ENCODE assay signal across 24 mouse cellular contexts in genomic region chr9:122096822-122097511, GRCm38 (mm10). TPM values are rescaled to one million over a fixed set of nuclear protein-coding genes. Genes with fewer than 3 reads are reported as not detected.
A peak's percentile ranks its signal among the peaks of the same experiment; 100 is the strongest.
DNase-seq lines count a peak whose midpoint lies in the region; ATAC-seq and TF ChIP-seq lines count a peak whose summit lies in the region.
"Had no signal": no experiment of that assay in that cellular context is flagged by ENCODE, and none has a peak within 500 bp of the region (broad histone marks: within the 10 kb centered on the region; RNA-seq: fewer than 3 reads in every experiment).

No protein-coding gene starts in this region.

- in situ Hi-C loops in CH12.LX (cut with MboI; ENCODE audit: low pct_ligation_motif_present, low pct_unique_long_range_greater_than_20kb, low sequenced_read_pairs), result loop anchor here (10.0 kb wide), 1 partner anchor 62 kb away; no protein-coding TSS in a partner anchor

- no peak for TF ChIP-seq POLR2A in CH12.LX (IDR thresholded peaks at IDR 0.05; ENCODE audit: low read depth, low read length)

- no peak for TF ChIP-seq RAD21 in CH12.LX (IDR thresholded peaks at IDR 0.05; ENCODE audit: low read depth, low read length)

- no peaks in the 10 kb centered on the region for H3K36me3 ChIP-seq in CH12.LX (replicated peaks in 1 of 2; ENCODE audit: control insufficient read depth in 1 of 2, insufficient read depth in 1 of 2, low read length in 1 of 2)
- H3K36me3 ChIP-seq: embryonic facial prominence, embryonic 12.5 days; forebrain, embryonic 15.5 days had no signal

- no peak for DNase-seq in gastrocnemius, adult 2 months
- no peak for DNase-seq in gastrocnemius, adult 8-10 months (ENCODE audit: low spot score in 2 of 2)
- DNase-seq in 416B (ENCODE audit: low read depth) (peak; percentile 40), CH12.LX (ENCODE audit: extremely low read depth) (no peak)
- DNase-seq in cerebellum, adult 9-10 months, result no peak
- no peak for DNase-seq in ovary, postnatal 14 days (ENCODE audit: low spot score)
- DNase-seq in layer of hippocampus, adult 9-10 months (ENCODE audit: low spot score), result no peak
- DNase-seq: adrenal gland, adult 8-10 months; adrenal gland, postnatal 14 days; adrenal gland, postnatal 36 days; cerebellum, adult 11-12 months; cerebellum, adult 2 months; cerebellum, adult 9-11 months; cerebellum, postnatal 14 days; cerebellum, postnatal 36 days; embryo, embryonic 11 days; forebrain, postnatal 0 days had no signal

- H3K9me3 ChIP-seq in CH12.LX (replicated peaks; ENCODE audit: low read length), result no peaks in the 10 kb centered on the region
- H3K9me3 ChIP-seq: embryonic facial prominence, embryonic 12.5 days; forebrain, embryonic 13.5 days; forebrain, embryonic 15.5 days had no signal

- no peak overlapping the region for H3K4me2 ChIP-seq in CH12.LX (ENCODE audit: insufficient read depth, low read depth, poor library complexity, severe bottlenecking)
- H3K4me2 ChIP-seq: embryonic facial prominence, embryonic 12.5 days; forebrain, embryonic 13.5 days; forebrain, embryonic 15.5 days had no signal

- 0 out of 2 replicates have a peak, but pooled peaks have one; percentile 6 for ATAC-seq in megakaryocyte progenitor cell, adult 5-6 weeks (replicated peaks; ENCODE audit: poor library complexity)
- ATAC-seq: activated CD4-positive, CD25-positive, alpha-beta regulatory T cell, adult 4 months; CD4-positive, CD25-positive, alpha-beta regulatory T cell, adult 4 months; forebrain, embryonic 13.5 days; forebrain, embryonic 15.5 days; forebrain, postnatal 0 days; Patski had no signal

- peaks cover 10 to 11% of the 10 kb centered on the region in 2 experiments for H3K4me1 ChIP-seq in CH12.LX (ENCODE audit: control insufficient read depth in 1 of 2, insufficient read depth in 2 of 2)
- H3K4me1 ChIP-seq: embryonic facial prominence, embryonic 12.5 days; forebrain, embryonic 13.5 days; forebrain, embryonic 15.5 days had no signal

- H3K4me3 ChIP-seq in gastrocnemius, adult 2 months, result no peak overlapping the region
- no peak overlapping the region for H3K4me3 ChIP-seq in CH12.LX (replicated peaks in 1 of 3; ENCODE audit: low read depth in 2 of 3, low read length in 2 of 3, poor library complexity in 1 of 3)
- H3K4me3 ChIP-seq: embryonic facial prominence, embryonic 12.5 days; forebrain, embryonic 13.5 days; forebrain, embryonic 15.5 days had no signal

- no peak for TF ChIP-seq EP300 in CH12.LX (IDR thresholded peaks at IDR 0.05; ENCODE audit: low read length)

- intact Hi-C loops in gastrocnemius, adult 2 months (cut with DNase I), result no loop called here

- no peak overlapping the region for H3K9ac ChIP-seq in CH12.LX (ENCODE audit: insufficient read depth, low read depth)
- H3K9ac ChIP-seq: embryonic facial prominence, embryonic 12.5 days; forebrain, embryonic 13.5 days; forebrain, embryonic 15.5 days; forebrain, postnatal 0 days had no signal

- H3K27ac ChIP-seq in gastrocnemius, adult 2 months, result peak overlapping the region; percentile 16; the same call in 1 of the 2 replicates
- H3K27ac ChIP-seq in CH12.LX (ENCODE audit: insufficient read depth, low read depth), result no peak overlapping the region
- H3K27ac ChIP-seq: embryonic facial prominence, embryonic 12.5 days; forebrain, embryonic 13.5 days; forebrain, embryonic 15.5 days had no signal

- no peak for TF ChIP-seq CTCF in gastrocnemius, adult 2 months (IDR thresholded peaks at IDR 0.05)
- TF ChIP-seq CTCF in CH12.LX (conservative IDR thresholded peaks at IDR 0.05 in 1 of 2, IDR thresholded peaks at IDR 0.05 in 1 of 2; ENCODE audit: low read depth in 2 of 2, low read length in 2 of 2), result no peak

- dilution Hi-C loops in CH12.LX (cut with MboI; ENCODE audit: extremely low pct_ligation_motif_present, extremely low pct_unique_long_range_greater_than_20kb, low sequenced_read_pairs), result no loop called here

- peaks cover 12% of the 10 kb centered on the region for H3K27me3 ChIP-seq in CH12.LX (replicated peaks)
- H3K27me3 ChIP-seq: embryonic facial prominence, embryonic 12.5 days; forebrain, embryonic 13.5 days; forebrain, embryonic 15.5 days had no signal

- H3K79me2 ChIP-seq in CH12.LX (replicated peaks; ENCODE audit: control insufficient read depth, extremely low read depth, insufficient read depth, poor library complexity, severe bottlenecking), result no peaks in the 10 kb centered on the region

TF ChIP-seq in CH12.LX, 34 proteins besides CTCF, POLR2A, EP300 and RAD21:
- no peak for TF ChIP-seq JUN (IDR thresholded peaks at IDR 0.05; ENCODE audit: insufficient read depth, low read depth, low read length)
- TF ChIP-seq TCF12 (IDR thresholded peaks at IDR 0.05; ENCODE audit: low read depth, low read length), result 0 out of 2 replicates have a peak, but pooled peaks have one; percentile 35

RNA-seq across cellular contexts. Expression of gene Snrk, which starts 20.1 kb away (rescaled TPM):
- total RNA-seq in gastrocnemius, adult 2 months (2021), result 10 to 100 TPM; 55.2 to 80.0 TPM
- 10 to 100 TPM; 37.1 to 69.7 (median 59.6) TPM for total RNA-seq in gastrocnemius, adult 8-10 months (2022)
- total RNA-seq in CH12.LX (2012; rRNA removed) (10.5 and 13.1 TPM in 2 replicates), CH12.LX (2014; rRNA removed) (6.0 and 6.1 TPM in 2 replicates)
- 6.7 and 7.0 TPM in 2 replicates for polyA plus RNA-seq in CH12.LX (2012; ENCODE audit: insufficient read length, low read depth)
- total RNA-seq in megakaryocyte progenitor cell, adult 5-6 weeks (2015), result 16.5 and 19.7 TPM in 2 replicates
- 19.7 and 22.9 TPM in 2 replicates for total RNA-seq in megakaryocyte progenitor cell, adult 5-6 weeks (2017)
